Mouse (Mus musculus) kidney, adult 2 months (tissue): ENCODE measurements around the gene Lgals4. TPM values are rescaled to one million over a fixed set of nuclear protein-coding genes. Genes with fewer than 3 reads are reported as not detected.

ENCODE experiments used
- DNase-seq: peaks from one replicate; pipeline ENCODE4 v3.0.0; 2021
- H3K27ac ChIP-seq: fragments of 200-500 bp; 2 replicates; pipeline ENCODE4 v1.5.1; 2012; ENCODE audit warnings: low read depth, low read length, control low read depth, inconsistent platforms; ENCODE audit not compliant: insufficient read depth
- H3K27me3 ChIP-seq: fragments of 200-500 bp; replicated peaks from 2 replicates; pipeline ENCODE4 v1.6.1; 2012; ENCODE audit warnings: mild to moderate bottlenecking, moderate library complexity, low read length, inconsistent platforms; ENCODE audit not compliant: control insufficient read depth, insufficient read depth
- H3K36me3 ChIP-seq: fragments of 200-500 bp; 2 replicates; pipeline ENCODE4 v1.6.1; 2012; ENCODE audit warnings: mild to moderate bottlenecking, moderate library complexity, low read length, inconsistent platforms; ENCODE audit not compliant: control insufficient read depth, insufficient read depth
- H3K4me1 ChIP-seq: fragments of 200-500 bp; 2 replicates; pipeline ENCODE4 v1.6.1; 2011; ENCODE audit warnings: low read length; ENCODE audit not compliant: control insufficient read depth, insufficient read depth
- H3K4me3 ChIP-seq: fragments of 200-500 bp; 2 replicates; pipeline ENCODE4 v1.5.1; 2011; ENCODE audit warnings: mild to moderate bottlenecking, low read depth, low read length, control low read depth; ENCODE audit not compliant: insufficient read depth
- CTCF ChIP-seq: fragments of 200-500 bp; conservative IDR thresholded peaks from 2 replicates; pipeline ENCODE4 v1.5.1; 2011; ENCODE audit warnings: low read depth, mild to moderate bottlenecking, control low read depth, low read length, moderate library complexity, mixed read lengths; ENCODE audit not compliant: insufficient read depth, insufficient read length
- POLR2A ChIP-seq: fragments of 200-500 bp; IDR thresholded peaks from one replicate; pipeline ENCODE4 v1.6.1; 2011; ENCODE audit warnings: low read depth, low read length, control low read depth
- WGBS: fragments of 180-500 bp; shearing (Covaris S2); methylation state at CpG from one replicate; pipeline ENCODE4 v1.1.7; 2018; 5-methylcytosine and 5-hydroxymethylcytosine counted together
- polyA plus RNA-seq: library from polyadenylated mRNA; depleted of rRNA; stranded (reverse); fragments of >200 nt; gene quantifications from 2 replicates; pipeline ENCODE4 v1.2.3, GENCODE M21; 2012; rRNA removed

Lgals4 gene
- 22.8 and 25.0 TPM in 2 replicates for polyA plus RNA-seq

DNA sequence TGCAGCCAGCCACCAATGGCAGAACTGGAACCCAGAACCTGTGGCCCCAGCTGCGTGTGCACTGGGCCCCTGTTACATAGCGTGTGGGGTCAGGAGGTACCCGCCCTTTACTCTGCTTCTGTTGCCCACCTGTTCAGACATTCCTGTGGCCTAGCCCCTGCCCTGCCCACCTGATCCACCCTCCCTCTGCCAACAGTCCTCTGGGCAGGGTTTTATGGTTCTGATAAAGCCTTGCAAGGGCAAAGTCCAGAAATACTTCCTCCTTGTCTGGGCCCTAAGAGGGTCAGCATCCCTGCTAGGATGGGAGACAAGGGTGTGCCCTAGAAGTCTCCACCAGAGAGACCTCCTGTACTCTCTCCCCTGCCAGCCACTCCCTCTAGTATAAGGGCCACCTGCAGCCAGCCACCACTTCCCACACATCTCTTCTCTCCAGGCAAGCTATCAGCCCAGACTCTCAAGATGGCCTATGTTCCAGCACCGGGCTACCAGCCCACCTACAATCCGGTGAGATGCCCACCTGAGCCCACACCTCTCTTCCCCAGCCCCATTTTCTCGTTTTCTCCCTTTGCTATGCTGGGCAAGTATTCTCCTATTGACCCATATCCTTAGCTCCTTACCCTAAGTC is at the start of gene Lgals4:
Gene Lgals4 (plus strand): TSS at position 132 of the 625 bp plus-strand sequence.
- WGBS = 87% methylated on average over 6 of the region's 6 CpGs
- Histone ChIP-seq H3K27ac (no peak within 1 kb of the TSS), H3K36me3 (peaks cover 6% of the 10 kb centered on the region), H3K4me1 (peaks cover 9% of the 10 kb centered on the region), H3K27me3 (no peaks in the 10 kb centered on the region), H3K4me3 (no peak within 1 kb of the TSS)
- TF ChIP-seq POLR2A (no peak), CTCF (no peak)
- no peak for DNase-seq

DNA sequence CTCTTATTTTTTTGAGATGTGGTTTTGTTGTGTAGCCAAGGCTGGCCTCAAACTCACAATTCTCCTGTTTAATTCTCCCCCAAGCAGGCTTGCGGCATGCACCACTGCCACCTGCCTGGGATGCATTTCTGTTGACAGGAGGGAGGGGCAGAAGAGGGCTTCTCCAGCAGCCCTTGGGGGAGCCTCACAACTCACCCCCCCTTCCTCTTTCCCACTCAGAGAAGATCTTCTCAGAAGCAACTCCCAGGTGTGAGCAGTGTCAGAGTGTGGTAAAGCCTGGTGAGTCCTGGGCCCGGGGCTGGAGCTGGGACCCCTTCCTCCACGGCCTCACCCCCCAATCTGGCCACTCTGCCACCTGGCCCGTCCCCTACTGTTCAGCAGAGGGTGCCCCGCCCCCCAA is 48.5 kb upstream of the Lgals4 start:
- Histone ChIP-seq H3K36me3 (no peaks in the 10 kb centered on the region; the same call in 1 of the 2 replicates), H3K4me3 (no peak overlapping the region), H3K4me1 (no peaks in the 10 kb centered on the region), H3K27me3 (no peaks in the 10 kb centered on the region), H3K27ac (no peak overlapping the region)
- TF ChIP-seq POLR2A (no peak), CTCF (no peak)
- DNase-seq = no peak
- WGBS = 87% methylated on average over 5 of the region's 5 CpGs

GRCm38 (mm10) chr7:28787884-28788283 is 45.8 kb upstream of the Lgals4 start:
- no peaks in the 10 kb centered on the region for H3K4me1 ChIP-seq
- no peak for DNase-seq
- no peaks in the 10 kb centered on the region for H3K27me3 ChIP-seq
- no peak overlapping the region for H3K4me3 ChIP-seq
- no peak overlapping the region for H3K27ac ChIP-seq
- no peak for TF ChIP-seq POLR2A
- TF ChIP-seq CTCF = no peak
- whole genome bisulfite sequencing = 96% methylated on average over 9 of the region's 9 CpGs
- H3K36me3 ChIP-seq = no peaks in the 10 kb centered on the region; the same call in 1 of the 2 replicates

DNA sequence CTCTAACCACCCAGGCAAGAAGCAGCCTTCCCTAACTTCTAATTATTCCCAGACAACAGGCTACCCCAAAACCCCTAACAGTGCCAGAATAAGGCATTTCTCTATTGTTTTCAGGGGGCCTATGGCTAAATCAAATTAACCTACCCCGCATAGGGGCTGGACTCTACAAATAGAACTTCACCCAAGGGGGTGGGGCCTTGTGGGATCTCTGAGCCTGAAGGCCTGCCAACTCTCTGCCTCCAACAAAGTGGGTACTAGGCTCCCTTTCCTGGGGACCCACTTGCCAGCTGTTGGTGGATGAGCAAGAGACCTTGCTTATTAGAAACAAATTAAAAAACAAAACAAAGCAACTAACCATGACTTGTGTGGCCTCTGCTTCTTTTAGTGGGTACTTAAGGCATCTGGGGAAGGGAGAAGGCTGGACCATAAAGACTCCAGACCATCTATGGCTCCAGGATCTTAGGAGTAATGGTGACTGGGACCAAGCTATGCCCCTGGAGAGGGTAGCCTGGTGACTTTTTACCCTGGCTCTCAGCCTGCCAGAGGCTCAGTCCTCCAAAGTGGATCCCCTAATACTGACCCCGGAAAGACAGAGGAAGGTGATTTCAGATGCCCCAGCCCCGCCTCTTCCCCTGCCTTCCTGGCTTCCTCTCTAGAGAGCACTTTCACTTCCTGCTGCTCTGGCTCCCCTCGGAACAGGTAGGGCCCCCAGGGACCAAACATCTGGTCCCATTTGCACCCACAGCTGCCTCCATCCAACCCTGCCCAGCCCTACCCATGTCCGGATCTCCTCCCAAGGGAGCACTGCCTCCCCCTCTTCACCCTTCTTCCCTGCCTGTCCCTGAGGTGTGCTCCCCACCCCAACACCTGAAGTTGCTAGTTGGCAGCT is 45.1 kb upstream of the Lgals4 start, which contains the start of gene Rinl:
Gene Rinl (plus strand): TSS at position 663 of the 889 bp plus-strand sequence.
- H3K4me3 ChIP-seq = no peak within 1 kb of the TSS
- no peaks in the 10 kb centered on the region; the same call in 1 of the 2 replicates for H3K36me3 ChIP-seq
- WGBS = 65% methylated on average over 5 of the region's 5 CpGs
- DNase-seq = no peak
- H3K27ac ChIP-seq = no peak within 1 kb of the TSS
- no peaks in the 10 kb centered on the region for H3K27me3 ChIP-seq
- H3K4me1 ChIP-seq = no peaks in the 10 kb centered on the region
- TF ChIP-seq CTCF (no peak), POLR2A (no peak)

- 65% methylated on average over 3 of the region's 3 CpGs for WGBS
- Histone ChIP-seq H3K27ac (no peak overlapping the region), H3K4me1 (no peaks in the 10 kb centered on the region), H3K4me3 (no peak overlapping the region), H3K36me3 (no peaks in the 10 kb centered on the region; the same call in 1 of the 2 replicates), H3K27me3 (no peaks in the 10 kb centered on the region)
- no peak for TF ChIP-seq CTCF
- no peak for TF ChIP-seq POLR2A
- DNase-seq = no peak
Observed at GRCm38 (mm10) chr7:28789235-28789634, 44.4 kb upstream of the Lgals4 start.

DNA sequence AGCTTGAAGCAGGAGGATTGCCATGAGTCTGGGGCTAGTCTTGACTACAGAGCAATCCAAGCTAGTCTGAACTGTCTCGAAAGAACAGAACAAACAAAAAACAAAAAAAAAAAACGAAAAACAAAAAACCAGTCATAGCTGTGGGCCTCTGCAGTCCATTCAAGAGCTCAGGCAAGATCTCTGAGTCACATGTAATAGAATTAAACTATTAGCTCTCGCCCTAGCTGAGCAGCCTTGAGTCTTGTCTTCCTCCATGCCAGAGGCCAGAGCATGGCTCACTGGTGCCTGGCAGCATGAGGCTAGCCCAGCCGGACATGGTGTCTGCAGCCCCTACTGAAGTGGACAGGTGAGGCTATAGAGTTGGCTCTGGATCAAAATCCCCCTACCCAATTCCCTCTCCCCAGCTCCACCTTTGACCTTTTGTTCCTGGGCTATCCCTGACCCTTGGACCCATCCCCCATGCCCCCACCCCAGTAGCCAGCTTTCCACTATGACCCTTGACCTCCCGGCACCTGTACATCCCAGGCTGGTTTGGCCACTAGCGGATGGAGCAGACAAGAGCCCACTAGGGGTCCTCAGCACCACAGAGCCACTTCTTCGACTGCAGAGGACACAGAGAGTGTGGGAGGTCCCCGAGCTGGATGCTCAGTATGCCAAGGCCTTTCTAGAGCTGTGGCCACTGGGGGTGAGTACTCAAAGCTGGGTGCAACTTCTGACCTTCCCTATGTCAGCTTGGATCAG is 43.4 kb upstream of the Lgals4 start:
- TF ChIP-seq CTCF (peak; percentile 37; the same call in 1 of the 2 replicates), POLR2A (no peak)
- Histone ChIP-seq H3K4me1 (no peaks in the 10 kb centered on the region), H3K27ac (no peak overlapping the region), H3K4me3 (no peak overlapping the region), H3K27me3 (no peaks in the 10 kb centered on the region), H3K36me3 (no peaks in the 10 kb centered on the region; the same call in 1 of the 2 replicates)
- 54% methylated on average over 8 of the region's 8 CpGs for WGBS
- peak; percentile 45 for DNase-seq
